Mouse (Mus musculus) hindbrain, embryonic 16.5 days (tissue): ENCODE measurements around the gene Raet1e. TPM values are rescaled to one million over a fixed set of nuclear protein-coding genes. Genes with fewer than 3 reads are reported as not detected.

Source experiments
- ATAC-seq: fragments of 200-750 bp; cut with Nextera tagmentation; 2 replicates; pipeline ENCODE4 v1.8.0; 2017; ENCODE audit warnings: moderate TSS enrichment, moderate library complexity
- H3K27ac ChIP-seq: fragments of 300-500 bp; sonication (generic); 2 replicates; pipeline ENCODE4 v1.5.1; 2014; ENCODE audit warnings: low read depth, mild to moderate bottlenecking, control low read depth, low read length, moderate library complexity
- H3K27me3 ChIP-seq: fragments of 300-500 bp; sonication (generic); replicated peaks from 2 replicates; pipeline ENCODE4 v1.6.1; 2014; ENCODE audit warnings: low read length; ENCODE audit not compliant: control insufficient read depth, insufficient read depth
- H3K36me3 ChIP-seq: fragments of 300-500 bp; sonication (generic); 2 replicates; pipeline ENCODE4 v1.6.1; 2014; ENCODE audit warnings: mild to moderate bottlenecking, low read length, moderate library complexity, mixed read lengths; ENCODE audit not compliant: control insufficient read depth, insufficient read depth
- H3K4me1 ChIP-seq: fragments of 300-500 bp; sonication (generic); 2 replicates; pipeline ENCODE4 v1.6.1; 2014; ENCODE audit warnings: low read depth, low read length; ENCODE audit not compliant: control insufficient read depth, insufficient read depth
- H3K4me2 ChIP-seq: fragments of 300-500 bp; sonication (generic); 2 replicates; pipeline ENCODE4 v1.6.1; 2014; ENCODE audit warnings: mild to moderate bottlenecking, low read length, control low read depth, moderate library complexity
- H3K4me3 ChIP-seq: fragments of 300-500 bp; sonication (generic); 2 replicates; pipeline ENCODE4 v1.5.1; 2014; ENCODE audit warnings: mild to moderate bottlenecking, low read length, control low read depth, moderate library complexity
- H3K9ac ChIP-seq: fragments of 300-500 bp; sonication (generic); 2 replicates; pipeline ENCODE4 v1.6.1; 2014; ENCODE audit warnings: low read depth, mild to moderate bottlenecking, control low read depth, low read length, moderate library complexity
- H3K9me3 ChIP-seq: fragments of 300-500 bp; sonication (generic); 2 replicates; pipeline ENCODE4 v1.6.1; 2014; ENCODE audit warnings: mild to moderate bottlenecking, low read length, moderate library complexity; ENCODE audit not compliant: control insufficient read depth
- WGBS: fragments of 180-500 bp; shearing (Covaris S2); extraction: QIAGEN DNeasy Blood & Tissue Kit; methylation state at CpG from one replicate; pipeline ENCODE4 v1.1.7; 2014; 5-methylcytosine and 5-hydroxymethylcytosine counted together
- polyA plus RNA-seq: library from polyadenylated mRNA; unstranded; fragments of >200 nt; fragmentation: Nextera tagmentation; extraction: Ambion mirVana; gene quantifications from 2 replicates; pipeline ENCODE4 v1.2.1, GENCODE M21; 2015

The Raet1e gene
- polyA plus RNA-seq, 1 experiment from 2014 or later = 0.30 TPM

DNA sequence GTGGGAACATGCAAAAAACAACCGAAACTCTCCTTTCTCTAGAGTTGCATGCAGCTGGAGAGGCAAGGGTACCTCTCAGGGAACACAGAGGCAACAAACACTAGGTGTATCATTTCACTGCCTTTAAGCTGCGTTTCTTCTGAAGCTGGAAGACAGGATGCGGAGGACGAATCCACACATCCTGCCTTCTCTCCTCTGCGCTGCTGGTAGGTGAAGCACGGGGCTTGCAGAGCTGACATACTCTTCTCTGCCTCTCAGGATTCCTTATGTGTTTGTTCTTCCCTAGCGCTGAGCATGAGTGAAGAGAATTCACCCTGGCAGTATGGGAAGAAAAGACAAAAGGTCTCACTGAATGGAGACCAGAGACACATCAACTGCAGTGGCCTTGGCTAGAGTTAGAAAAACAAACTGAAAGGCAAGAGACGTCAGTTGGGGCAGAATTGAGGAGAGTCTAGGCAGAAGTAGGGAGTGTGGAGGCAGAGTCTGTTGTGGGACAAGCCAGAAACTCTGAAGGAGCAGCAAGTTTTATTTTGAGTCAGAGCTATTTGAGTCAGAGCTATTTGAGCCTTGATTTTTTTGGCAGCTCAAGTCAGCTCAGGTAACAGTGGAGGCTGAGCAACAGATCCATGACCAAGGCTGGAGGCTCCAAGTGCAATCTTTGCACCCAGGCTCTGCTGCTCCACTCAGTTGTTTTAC, 139.5 kb downstream of the Raet1e start:
- no peaks in the 10 kb centered on the region for H3K36me3 ChIP-seq
- no peaks in the 10 kb centered on the region for H3K4me1 ChIP-seq
- H3K27ac ChIP-seq = no peak overlapping the region
- WGBS = 74% methylated on average over 8 of the region's 8 CpGs
- no peak overlapping the region for H3K9ac ChIP-seq
- H3K4me2 ChIP-seq = no peak overlapping the region
- no peak overlapping the region for H3K4me3 ChIP-seq
- H3K27me3 ChIP-seq = no peaks in the 10 kb centered on the region
- no peak for ATAC-seq
- H3K9me3 ChIP-seq = no peaks in the 10 kb centered on the region

DNA sequence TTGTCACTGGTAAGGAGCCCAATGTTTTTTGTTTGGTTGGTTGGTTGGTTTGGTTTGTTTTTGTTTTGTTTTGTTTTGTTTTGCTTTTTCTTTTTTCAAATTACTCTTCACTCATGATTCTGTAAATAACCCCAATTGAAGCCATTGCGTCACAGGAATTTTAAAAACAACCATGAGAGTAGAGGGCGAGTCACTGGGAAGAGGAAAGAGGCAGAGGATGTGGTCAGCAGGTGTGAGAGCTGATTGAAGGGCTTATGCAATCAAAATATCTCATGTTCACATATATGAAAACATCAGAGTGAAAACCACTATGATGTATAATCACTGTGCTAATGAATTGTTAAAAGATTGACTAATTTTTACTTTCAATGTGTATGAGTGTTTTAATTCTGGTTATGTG, 141.0 kb downstream of the Raet1e start:
- no peak for ATAC-seq
- Histone ChIP-seq H3K36me3 (no peaks in the 10 kb centered on the region), H3K27me3 (no peaks in the 10 kb centered on the region), H3K9ac (no peak overlapping the region), H3K27ac (no peak overlapping the region), H3K9me3 (no peaks in the 10 kb centered on the region), H3K4me3 (no peak overlapping the region), H3K4me1 (no peaks in the 10 kb centered on the region), H3K4me2 (no peak overlapping the region)
- WGBS = 84% methylated on average over 2 of the region's 2 CpGs

DNA sequence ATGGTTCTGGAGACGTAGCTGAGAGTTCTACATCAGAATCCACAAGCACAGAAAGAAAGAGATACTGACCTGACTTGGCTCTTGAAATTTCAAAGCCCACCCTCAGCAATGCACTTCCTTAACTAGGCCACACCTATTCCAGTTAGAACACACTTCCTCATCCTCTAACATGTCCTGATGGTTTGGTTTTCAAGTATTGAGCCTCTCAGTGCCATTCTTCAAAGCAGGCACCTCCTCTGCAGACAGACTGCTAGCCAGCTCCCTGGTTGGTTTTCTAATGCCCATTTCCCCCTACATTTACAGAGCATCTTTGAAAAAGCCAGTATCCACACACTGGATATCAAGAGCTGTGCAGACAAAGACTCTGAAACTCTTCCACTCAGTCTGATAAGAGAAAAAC, 143.3 kb downstream of the Raet1e start:
- Histone ChIP-seq H3K4me3 (no peak overlapping the region), H3K36me3 (no peaks in the 10 kb centered on the region), H3K4me1 (no peaks in the 10 kb centered on the region), H3K9me3 (no peaks in the 10 kb centered on the region), H3K9ac (no peak overlapping the region), H3K27me3 (no peaks in the 10 kb centered on the region), H3K4me2 (no peak overlapping the region), H3K27ac (no peak overlapping the region)
- no peak for ATAC-seq
- WGBS = 87% methylated on average over 1 of the region's 1 CpGs

DNA sequence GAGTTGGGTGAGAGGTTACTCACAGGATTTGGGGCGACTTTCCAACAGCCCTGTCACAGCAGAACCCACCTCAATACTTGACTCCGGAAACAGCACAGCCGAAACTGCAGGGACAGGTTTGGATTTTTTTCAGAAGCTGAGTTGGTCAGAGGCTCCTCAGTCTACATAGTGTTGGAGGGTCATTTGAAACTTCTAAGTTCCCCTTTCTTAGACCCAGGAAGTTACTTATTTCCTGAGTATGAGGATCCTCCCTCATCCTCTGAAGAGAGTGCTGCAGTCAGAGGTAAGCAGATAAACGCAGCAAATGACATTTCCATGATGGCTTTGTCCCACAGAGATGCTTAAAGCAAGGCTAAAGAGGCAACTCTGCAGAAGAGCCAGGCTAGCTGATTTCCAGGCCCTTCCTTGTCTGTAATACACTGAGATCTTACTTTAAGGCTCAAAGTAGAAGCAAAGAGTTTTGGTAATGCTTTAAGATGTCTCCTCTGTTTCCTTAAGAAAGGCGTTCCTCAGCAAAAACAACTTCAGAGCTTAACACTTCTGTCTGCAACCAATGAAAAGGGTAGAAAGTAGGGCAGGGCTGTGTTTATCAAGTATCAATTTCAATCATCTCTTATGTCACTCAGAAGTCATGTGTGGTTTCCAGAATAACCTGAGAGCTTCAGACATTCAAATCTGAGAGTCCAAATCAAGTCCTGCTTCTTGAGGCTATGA, 144.1 kb downstream of the Raet1e start:
- no peaks in the 10 kb centered on the region for H3K27me3 ChIP-seq
- no peak for ATAC-seq
- no peaks in the 10 kb centered on the region for H3K4me1 ChIP-seq
- no peak overlapping the region for H3K9ac ChIP-seq
- H3K36me3 ChIP-seq = no peaks in the 10 kb centered on the region
- H3K4me3 ChIP-seq = no peak overlapping the region
- no peak overlapping the region for H3K27ac ChIP-seq
- no peak overlapping the region for H3K4me2 ChIP-seq
- H3K9me3 ChIP-seq = no peaks in the 10 kb centered on the region
- WGBS = 73% methylated on average over 5 of the region's 5 CpGs

GRCm38 (mm10) chr10:22303736-22304135, 145.4 kb downstream of the Raet1e start:
- Histone ChIP-seq H3K4me1 (no peaks in the 10 kb centered on the region), H3K27me3 (no peaks in the 10 kb centered on the region), H3K4me3 (no peak overlapping the region), H3K27ac (no peak overlapping the region), H3K36me3 (no peaks in the 10 kb centered on the region), H3K9me3 (no peaks in the 10 kb centered on the region), H3K9ac (no peak overlapping the region), H3K4me2 (no peak overlapping the region)
- ATAC-seq = no peak
- WGBS = 84% methylated on average over 6 of the region's 6 CpGs

GRCm38 (mm10) chr10:22305801-22306200, 147.4 kb downstream of the Raet1e start:
- ATAC-seq = no peak
- no peak overlapping the region for H3K9ac ChIP-seq
- H3K9me3 ChIP-seq = no peaks in the 10 kb centered on the region
- H3K4me2 ChIP-seq = no peak overlapping the region
- no peaks in the 10 kb centered on the region for H3K36me3 ChIP-seq
- no peaks in the 10 kb centered on the region for H3K27me3 ChIP-seq
- no peak overlapping the region for H3K27ac ChIP-seq
- no peak overlapping the region for H3K4me3 ChIP-seq
- 77% methylated on average over 4 of the region's 4 CpGs for WGBS
- H3K4me1 ChIP-seq = no peaks in the 10 kb centered on the region

- ATAC-seq = no peak
- Histone ChIP-seq H3K4me1 (no peaks in the 10 kb centered on the region), H3K27me3 (no peaks in the 10 kb centered on the region), H3K9me3 (no peaks in the 10 kb centered on the region), H3K9ac (no peak overlapping the region), H3K36me3 (no peaks in the 10 kb centered on the region), H3K4me3 (no peak overlapping the region), H3K27ac (no peak overlapping the region), H3K4me2 (no peak overlapping the region)
- 77% methylated on average over 4 of the region's 4 CpGs for WGBS
These were observed 148.1 kb downstream of the Raet1e start for GRCm38 (mm10) chr10:22306452-22306851.

DNA sequence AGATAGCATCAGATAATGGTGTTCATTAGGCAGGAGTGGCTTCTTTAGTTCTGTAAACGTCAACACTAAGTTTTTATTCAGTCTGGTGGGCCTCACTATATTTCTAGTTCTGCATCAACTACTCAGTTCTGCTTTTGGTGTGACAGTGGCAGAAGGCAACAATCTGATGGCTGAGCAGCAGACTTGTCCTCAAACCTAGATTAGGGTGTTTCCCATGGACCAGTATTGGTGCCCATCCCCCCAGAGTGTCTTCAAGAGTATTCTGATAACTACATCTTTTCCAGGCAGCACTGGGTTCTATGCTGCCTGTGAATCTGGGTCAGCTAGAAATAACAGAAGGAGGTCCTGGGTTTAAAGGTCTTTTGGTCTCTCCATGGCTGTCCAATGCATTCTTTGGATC, 149.9 kb downstream of the Raet1e start:
- 80% methylated on average over 1 of the region's 1 CpGs for WGBS
- H3K9ac ChIP-seq = no peak overlapping the region
- H3K4me2 ChIP-seq = no peak overlapping the region
- H3K36me3 ChIP-seq = no peaks in the 10 kb centered on the region
- H3K4me3 ChIP-seq = no peak overlapping the region
- H3K27me3 ChIP-seq = no peaks in the 10 kb centered on the region
- no peak for ATAC-seq
- H3K27ac ChIP-seq = no peak overlapping the region
- H3K4me1 ChIP-seq = no peaks in the 10 kb centered on the region
- no peaks in the 10 kb centered on the region for H3K9me3 ChIP-seq

- no peak overlapping the region for H3K27ac ChIP-seq
- no peak overlapping the region for H3K4me2 ChIP-seq
- no peaks in the 10 kb centered on the region for H3K4me1 ChIP-seq
- ATAC-seq = no peak
- H3K36me3 ChIP-seq = no peaks in the 10 kb centered on the region
- no peaks in the 10 kb centered on the region for H3K27me3 ChIP-seq
- H3K9ac ChIP-seq = no peak overlapping the region
- H3K9me3 ChIP-seq = no peaks in the 10 kb centered on the region
- 93% methylated on average over 2 of the region's 2 CpGs for WGBS
- H3K4me3 ChIP-seq = no peak overlapping the region
These were observed 164.5 kb downstream of the Raet1e start for GRCm38 (mm10) chr10:22322858-22323257.
